Mouse (Mus musculus) heart, postnatal 0 days (tissue): ENCODE measurements around the gene Isyna1. TPM values are rescaled to one million over a fixed set of nuclear protein-coding genes. Genes with fewer than 3 reads are reported as not detected.

ENCODE experiments used
- ATAC-seq: fragments of 200-750 bp; cut with Nextera tagmentation; 2 replicates; pipeline ENCODE4 v1.8.0; 2017; ENCODE audit warnings: low read depth, moderate number of reproducible peaks, moderate library complexity; ENCODE audit not compliant: insufficient read depth
- DNase-seq: peaks from one replicate; pipeline ENCODE4 v3.0.0-alpha.2; 2016; ENCODE audit warnings: low spot score
- H3K27ac ChIP-seq: fragments of 300-500 bp; sonication (generic); 2 replicates; pipeline ENCODE4 v1.5.1; 2014; ENCODE audit warnings: low read depth, mild to moderate bottlenecking
- H3K27me3 ChIP-seq: fragments of 300-500 bp; sonication (generic); 2 replicates; pipeline ENCODE4 v1.6.1; 2014; ENCODE audit warnings: low read length, mixed read lengths; ENCODE audit not compliant: control insufficient read depth, insufficient read depth
- H3K36me3 ChIP-seq: fragments of 300-500 bp; sonication (generic); replicated peaks from 2 replicates; pipeline ENCODE4 v1.6.1; 2014; ENCODE audit warnings: low read length, mixed read lengths; ENCODE audit not compliant: control insufficient read depth, insufficient read depth
- H3K4me1 ChIP-seq: fragments of 300-500 bp; sonication (generic); 2 replicates; pipeline ENCODE4 v1.6.1; 2014; ENCODE audit warnings: antibody characterized with exemption; ENCODE audit not compliant: control insufficient read depth, insufficient read depth
- H3K4me2 ChIP-seq: fragments of 300-500 bp; sonication (generic); 2 replicates; pipeline ENCODE4 v1.6.1; 2014; ENCODE audit warnings: low read depth, mild to moderate bottlenecking, low read length, moderate library complexity
- H3K4me3 ChIP-seq: fragments of 300-500 bp; sonication (generic); 2 replicates; pipeline ENCODE4 v1.5.1; 2014; ENCODE audit warnings: low read depth, low read length
- H3K9ac ChIP-seq: fragments of 300-500 bp; sonication (generic); replicated peaks from 2 replicates; pipeline ENCODE4 v1.6.1; 2014; ENCODE audit warnings: low read depth, low read length, mixed read lengths
- H3K9me3 ChIP-seq: fragments of 300-500 bp; sonication (generic); replicated peaks from 2 replicates; pipeline ENCODE4 v1.6.1; 2016; ENCODE audit warnings: low read length; ENCODE audit not compliant: control insufficient read depth
- CTCF ChIP-seq: IDR thresholded peaks from 2 replicates; pipeline ENCODE4 v1.5.1; 2016; ENCODE audit warnings: antibody characterized with exemption, control low read depth, low read depth
- EP300 ChIP-seq: IDR thresholded peaks from 2 replicates; pipeline ENCODE4 v1.6.1; 2016; ENCODE audit warnings: antibody characterized with exemption, low read depth
- WGBS: fragments of 180-500 bp; shearing (Covaris S2); extraction: QIAGEN DNeasy Blood & Tissue Kit; methylation state at CpG from one replicate; pipeline ENCODE4 v1.1.7; 2014; 5-methylcytosine and 5-hydroxymethylcytosine counted together
- polyA plus RNA-seq: library from polyadenylated mRNA; unstranded; fragments of >200 nt; fragmentation: Nextera tagmentation; extraction: Ambion mirVana; gene quantifications from 2 replicates; pipeline ENCODE4 v1.2.1, GENCODE M21; 2015
- total RNA-seq: library from RNA; depleted of rRNA; stranded (reverse); fragments of >200 nt; gene quantifications from 2 replicates; pipeline ENCODE4 v1.2.3, GENCODE M21; 2014; ENCODE audit warnings: low replicate concordance

Isyna1 gene
- total and polyA plus RNA-seq, 2 experiments from 2014 or later: 53.3 to 111 TPM

DNA sequence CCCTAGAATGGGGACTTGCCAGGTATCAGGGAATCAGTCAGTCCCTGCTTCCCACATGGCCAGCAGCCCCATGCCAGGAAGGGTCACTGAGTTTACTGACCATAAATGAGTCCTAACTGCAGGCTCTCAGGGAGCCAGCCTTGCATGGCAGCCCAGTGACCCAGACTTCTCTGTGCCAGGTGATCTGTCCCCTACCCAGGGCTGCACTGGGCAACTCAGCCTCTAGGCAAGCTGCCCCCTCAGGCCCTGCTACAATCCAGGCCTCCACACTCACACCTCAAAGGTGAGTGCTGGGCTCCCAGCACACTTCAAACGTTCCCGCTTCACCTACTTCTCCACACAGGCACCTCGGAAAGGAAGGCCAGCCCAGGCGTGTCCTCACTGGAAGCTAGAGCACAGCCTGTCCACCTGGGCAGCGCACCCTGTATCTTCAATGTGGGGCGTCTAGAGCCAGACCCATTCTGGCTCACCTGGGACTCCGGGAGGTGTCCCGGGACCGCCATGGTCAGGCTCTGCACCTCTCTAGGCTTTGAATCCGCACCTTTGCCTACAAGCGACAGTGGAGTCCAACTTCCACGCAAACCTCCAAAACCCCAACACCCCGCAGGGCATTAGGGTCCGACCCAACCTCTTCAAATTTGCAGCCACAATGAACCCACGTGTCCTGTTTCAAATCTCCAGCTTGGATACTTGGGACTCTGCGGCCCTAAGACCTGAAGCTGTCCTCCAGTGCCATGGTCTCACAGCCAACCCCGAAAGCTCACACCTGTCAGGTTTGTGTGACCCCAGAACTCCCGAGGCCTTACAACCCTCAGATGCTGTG, 12.8 kb downstream of the Isyna1 start:
- peaks cover 11% of the 10 kb centered on the region; the same call in 1 of the 2 replicates for H3K4me1 ChIP-seq
- H3K27ac ChIP-seq: no peak overlapping the region

DNA sequence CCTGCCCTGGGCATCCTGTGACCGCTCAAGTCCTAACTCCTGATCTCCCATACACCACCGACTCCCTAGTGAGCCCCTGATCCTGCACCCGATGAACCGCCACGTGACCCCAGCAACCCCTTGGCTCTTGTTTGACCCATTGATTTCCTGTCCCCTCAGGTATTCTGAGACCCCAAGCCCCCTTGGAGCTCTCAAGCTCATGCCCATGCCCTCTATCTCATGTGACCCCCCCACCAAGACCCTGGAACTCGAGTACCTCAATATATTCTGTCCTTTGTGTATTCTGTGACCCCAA, 13.4 kb downstream of the Isyna1 start:
- TF ChIP-seq EP300 (no peak), CTCF (no peak)
- Histone ChIP-seq H3K9me3 (no peaks in the 10 kb centered on the region), H3K4me2 (peak overlapping the region; percentile 96), H3K9ac (peak overlapping the region; percentile 69), H3K36me3 (0 out of 2 replicates have a peak, but pooled peaks cover 4% of the 10 kb centered on the region), H3K4me1 (peaks cover 11% of the 10 kb centered on the region; the same call in 1 of the 2 replicates), H3K27me3 (no peaks in the 10 kb centered on the region), H3K27ac (peak overlapping the region; percentile 92), H3K4me3 (peak overlapping the region; percentile 58)
- DNase-seq (no peak), ATAC-seq (no peak)
- 38% methylated on average over 6 of the region's 6 CpGs for WGBS

More for the DNA sequence above, 12.8 kb downstream of the Isyna1 start:
- no peaks in the 10 kb centered on the region for H3K27me3 ChIP-seq
- no peaks in the 10 kb centered on the region for H3K9me3 ChIP-seq
- DNase-seq: no peak
- WGBS: 71% methylated on average over 18 of the region's 18 CpGs
- H3K4me2 ChIP-seq: peak overlapping the region; percentile 96
- peak overlapping the region; percentile 69 for H3K9ac ChIP-seq
- H3K36me3 ChIP-seq: 0 out of 2 replicates have a peak, but pooled peaks cover 5% of the 10 kb centered on the region
- TF ChIP-seq EP300 (no peak), CTCF (no peak)
- H3K4me3 ChIP-seq: peak overlapping the region; percentile 58
- ATAC-seq: no peak

- WGBS: 1% methylated on average over 83 of the region's 84 CpGs
- H3K9me3 ChIP-seq: no peaks in the 10 kb centered on the region
- H3K27me3 ChIP-seq: no peaks in the 10 kb centered on the region
- no peaks in the 10 kb centered on the region for H3K36me3 ChIP-seq
- H3K27ac ChIP-seq: peak overlapping the region; percentile 92
- H3K9ac ChIP-seq: peak overlapping the region; percentile 69
- DNase-seq: peak; percentile 46
- ATAC-seq: no peak
- no peak for TF ChIP-seq CTCF
- TF ChIP-seq EP300: 0 out of 2 replicates have a peak, but pooled peaks have one; percentile 30
- peak overlapping the region; percentile 58 for H3K4me3 ChIP-seq
- peak overlapping the region; percentile 96 for H3K4me2 ChIP-seq
- peaks cover 11% of the 10 kb centered on the region; the same call in 1 of the 2 replicates for H3K4me1 ChIP-seq
Observed at GRCm38 (mm10) chr8:70607898-70608748, 13.9 kb downstream of the Isyna1 start.

GRCm38 (mm10) chr8:70608749-70609367, 14.7 kb downstream of the Isyna1 start, which contains the start of gene Ssbp4:
Ssbp4 (minus strand) TSS chr8:70608872.
- Histone ChIP-seq H3K4me3 (peak within 1 kb of the TSS; percentile 58), H3K27me3 (no peaks in the 10 kb centered on the region), H3K4me2 (peak within 1 kb of the TSS; percentile 96), H3K9ac (peak within 1 kb of the TSS; percentile 69), H3K4me1 (peaks cover 11% of the 10 kb centered on the region; the same call in 1 of the 2 replicates), H3K9me3 (no peaks in the 10 kb centered on the region), H3K27ac (peak within 1 kb of the TSS; percentile 92), H3K36me3 (no peaks in the 10 kb centered on the region)
- 3% methylated on average over 26 of the region's 26 CpGs for WGBS
- ATAC-seq (no peak), DNase-seq (no peak)
- TF ChIP-seq EP300 (no peak), CTCF (no peak)

- TF ChIP-seq CTCF (no peak), EP300 (peak; percentile 57; the same call in 1 of the 2 replicates)
- Histone ChIP-seq H3K4me1 (peaks cover 11% of the 10 kb centered on the region; the same call in 1 of the 2 replicates), H3K4me2 (peak overlapping the region; percentile 96), H3K9me3 (no peaks in the 10 kb centered on the region), H3K4me3 (peak overlapping the region; percentile 56), H3K27ac (peak overlapping the region; percentile 92), H3K36me3 (no peaks in the 10 kb centered on the region), H3K27me3 (no peaks in the 10 kb centered on the region), H3K9ac (peak overlapping the region; percentile 52)
- ATAC-seq (peak; percentile 68), DNase-seq (peak; percentile 84)
- WGBS: under 1% methylated on average over 24 of the region's 39 CpGs
Observed at GRCm38 (mm10) chr8:70609368-70609848, 15.2 kb downstream of the Isyna1 start.
